Mouse (Mus musculus): Measurements from ENCODE around the gene Cd101. TPM values are rescaled to one million over a fixed set of nuclear protein-coding genes. Genes with fewer than 3 reads are reported as not detected.

The Cd101 gene
- total RNA-seq, 2 experiments from 2014 or later: 3.5 to 9.7 TPM

- ATAC-seq (ENCODE audit: poor library complexity, severe bottlenecking): no peak
Measured at GRCm38 (mm10) chr3:101044686-101045085, 15.3 kb upstream of the Cd101 start.

GRCm38 (mm10) chr3:101041997-101042396, 12.6 kb upstream of the Cd101 start:
- no peak for ATAC-seq (ENCODE audit: poor library complexity, severe bottlenecking)

- no peak for ATAC-seq (ENCODE audit: poor library complexity, severe bottlenecking)
Measured at GRCm38 (mm10) chr3:101037984-101038545, 8.7 kb upstream of the Cd101 start.

- ATAC-seq (ENCODE audit: poor library complexity, severe bottlenecking): no peak
Measured at GRCm38 (mm10) chr3:101036001-101036400, 6.6 kb upstream of the Cd101 start.

- ATAC-seq (ENCODE audit: poor library complexity, severe bottlenecking): no peak
Measured at GRCm38 (mm10) chr3:101034509-101034908, 5.2 kb upstream of the Cd101 start.

- ATAC-seq (ENCODE audit: poor library complexity, severe bottlenecking): no peak
Measured at GRCm38 (mm10) chr3:101033644-101034043, 4.3 kb upstream of the Cd101 start.

GRCm38 (mm10) chr3:101031456-101032142, 2.2 kb upstream of the Cd101 start:
- ATAC-seq (ENCODE audit: poor library complexity, severe bottlenecking): peak; percentile 61

- ATAC-seq (ENCODE audit: poor library complexity, severe bottlenecking): peak; percentile 77
Measured at GRCm38 (mm10) chr3:101030630-101031029, 1.3 kb upstream of the Cd101 start.

- no peak for ATAC-seq (ENCODE audit: poor library complexity, severe bottlenecking)
Measured at GRCm38 (mm10) chr3:101026741-101027140, 2.6 kb downstream of the Cd101 start.

GRCm38 (mm10) chr3:101022967-101023366, 6.4 kb downstream of the Cd101 start:
- no peak for ATAC-seq (ENCODE audit: poor library complexity, severe bottlenecking)

GRCm38 (mm10) chr3:101021481-101022051, 7.8 kb downstream of the Cd101 start:
- ATAC-seq (ENCODE audit: poor library complexity, severe bottlenecking): no peak

GRCm38 (mm10) chr3:101021073-101021472, 8.3 kb downstream of the Cd101 start:
- ATAC-seq (ENCODE audit: poor library complexity, severe bottlenecking): 0 out of 2 replicates have a peak, but pooled peaks have one; percentile 33

GRCm38 (mm10) chr3:101018494-101018893, 10.9 kb downstream of the Cd101 start:
- ATAC-seq (ENCODE audit: poor library complexity, severe bottlenecking): no peak

- ATAC-seq (ENCODE audit: poor library complexity, severe bottlenecking): no peak
Measured at GRCm38 (mm10) chr3:101016050-101016449, 13.3 kb downstream of the Cd101 start.

GRCm38 (mm10) chr3:101015254-101015653, 14.1 kb downstream of the Cd101 start:
- no peak for ATAC-seq (ENCODE audit: poor library complexity, severe bottlenecking)

GRCm38 (mm10) chr3:101013536-101013935, 15.8 kb downstream of the Cd101 start:
- ATAC-seq (ENCODE audit: poor library complexity, severe bottlenecking): no peak

- no peak for ATAC-seq (ENCODE audit: poor library complexity, severe bottlenecking)
Measured at GRCm38 (mm10) chr3:101013005-101013404, 16.4 kb downstream of the Cd101 start.

GRCm38 (mm10) chr3:101012597-101012996, 16.8 kb downstream of the Cd101 start:
- no peak for ATAC-seq (ENCODE audit: poor library complexity, severe bottlenecking)

- no peak for ATAC-seq (ENCODE audit: poor library complexity, severe bottlenecking)
Measured at GRCm38 (mm10) chr3:101012131-101012571, 17.2 kb downstream of the Cd101 start.

GRCm38 (mm10) chr3:101011203-101011600, 18.2 kb downstream of the Cd101 start:
- 0 out of 2 replicates have a peak, but pooled peaks have one; percentile 13 for ATAC-seq (ENCODE audit: poor library complexity, severe bottlenecking)

- peak; percentile 86 for ATAC-seq (ENCODE audit: poor library complexity, severe bottlenecking)
Measured at GRCm38 (mm10) chr3:101010589-101011202, 18.7 kb downstream of the Cd101 start.

Data from megakaryocyte, adult 5-6 weeks (primary cell).